Mouse (Mus musculus): ENCODE data around the gene Acsl5.

GRCm38 (mm10) chr19:55327510-55327909 lies 75.8 kb downstream of the Acsl5 start:
- no peak for TF ChIP-seq CTCF (IDR thresholded peaks at IDR 0.05; ENCODE audit: low read depth)
- TF ChIP-seq EP300 (optimal IDR thresholded peaks at IDR 0.05), result no peak
